Mouse (Mus musculus) CH12.LX (cell line): ENCODE measurements around the gene Brsk1.

Experiments
- CTCF ChIP-seq, 2 experiments: IDR thresholded peaks in 1 of 2; conservative IDR thresholded peaks in 1 of 2; 2 replicates each; pipeline ENCODE4 v1.5.1; 2011 to 2012; ENCODE audit warnings: low read depth in 2 of 2, low read length in 2 of 2, improper control_type of control experiment in 1 of 2, inconsistent platforms in 1 of 2, mild to moderate bottlenecking in 1 of 2, moderate library complexity in 1 of 2
- E2F4 ChIP-seq: IDR thresholded peaks from 2 replicates; pipeline ENCODE4 v1.6.1; 2011; ENCODE audit warnings: low read depth, low read length, improper control_type of control experiment; ENCODE audit not compliant: insufficient replicate concordance
- EP300 ChIP-seq: IDR thresholded peaks from 2 replicates; pipeline ENCODE4 v1.6.1; 2011; ENCODE audit warnings: low read length, improper control_type of control experiment

DNA sequence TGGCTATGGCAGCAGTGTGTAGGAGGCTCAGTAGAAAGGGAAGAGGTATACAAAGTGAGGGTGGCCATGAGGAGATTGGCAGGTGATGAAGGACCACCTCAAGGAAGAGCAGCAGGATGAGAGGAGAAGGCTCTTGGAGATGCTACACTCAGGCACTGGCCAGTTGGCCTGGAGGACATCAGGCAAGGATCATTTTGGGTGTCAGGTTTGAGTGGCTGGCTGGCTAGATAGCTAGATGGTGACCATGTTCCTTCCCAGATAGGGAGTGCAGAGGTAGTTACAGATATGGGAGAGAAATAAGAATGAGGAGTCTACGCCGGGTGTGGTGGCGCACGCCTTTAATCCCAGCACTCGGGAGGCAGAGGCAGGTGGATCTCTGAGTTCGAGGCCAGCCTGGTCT, 54.5 kb downstream of the Brsk1 start:
- TF ChIP-seq E2F4, result no peak
- no peak for TF ChIP-seq EP300
- no peak for TF ChIP-seq CTCF (conservative IDR thresholded peaks at IDR 0.05 in 1 of 2, IDR thresholded peaks at IDR 0.05 in 1 of 2; ENCODE audit: low read depth in 2 of 2, low read length in 2 of 2)
